Mouse (Mus musculus) gastrocnemius, adult 2 months (tissue): ENCODE measurements around the gene Mrps36. TPM values are rescaled to one million over a fixed set of nuclear protein-coding genes. Genes with fewer than 3 reads are reported as not detected.
"Not testable (repeated sequence)": the region's sequence is repeated elsewhere in the genome, so short reads cannot be mapped to it uniquely, and the experiment has no call there.

Experiments
- DNase-seq: peaks from one replicate; pipeline ENCODE4 v3.0.0; 2022
- H3K27ac ChIP-seq: fragments of 200-600 bp; 2 replicates; pipeline ENCODE4 v1.8.1; 2022; ENCODE audit warnings: mild to moderate bottlenecking
- H3K4me3 ChIP-seq: fragments of 200-600 bp; 2 replicates; pipeline ENCODE4 v1.8.1; 2022; ENCODE audit warnings: mild to moderate bottlenecking, moderate library complexity
- CTCF ChIP-seq: fragments of 200-600 bp; IDR thresholded peaks from 2 replicates; pipeline ENCODE4 v1.8.1; 2022; ENCODE audit warnings: antibody characterized with exemption, mild to moderate bottlenecking, moderate library complexity
- intact Hi-C: fragments of 180-260 bp; cut with DNase I; formaldehyde crosslinking; loops from one replicate; pipeline ENCODE4 v1.15.1; 2025
- total RNA-seq, 2 experiments: library from RNA; stranded (reverse); gene quantifications; 2 replicates each; pipeline ENCODE4 v1.2.3; 2021

Gene Mrps36
- total RNA-seq, 2 experiments from 2014 or later = 118 to 180 TPM

- intact Hi-C loops = loop anchor here (5.0 kb wide), 1 partner anchor 32 kb away; the partner anchor contains the start of gene Mrps36
- no peak for TF ChIP-seq CTCF
- Histone ChIP-seq H3K27ac (no peak overlapping the region), H3K4me3 (no peak overlapping the region; the same call in 1 of the 2 replicates)
- no peak for DNase-seq
Measured at GRCm38 (mm10) chr13:100774704-100775103, 30.2 kb upstream of the Mrps36 start.

- Histone ChIP-seq H3K4me3 (no peak overlapping the region), H3K27ac (no peak overlapping the region)
- intact Hi-C loops = no loop called here
- TF ChIP-seq CTCF = no peak
- DNase-seq = no peak
Measured at GRCm38 (mm10) chr13:100755329-100755728, 10.9 kb upstream of the Mrps36 start.

- H3K27ac ChIP-seq = no peak overlapping the region
- intact Hi-C loops = no loop called here
- no peak for TF ChIP-seq CTCF
Measured at GRCm38 (mm10) chr13:100754186-100754585, 9.7 kb upstream of the Mrps36 start.

DNA sequence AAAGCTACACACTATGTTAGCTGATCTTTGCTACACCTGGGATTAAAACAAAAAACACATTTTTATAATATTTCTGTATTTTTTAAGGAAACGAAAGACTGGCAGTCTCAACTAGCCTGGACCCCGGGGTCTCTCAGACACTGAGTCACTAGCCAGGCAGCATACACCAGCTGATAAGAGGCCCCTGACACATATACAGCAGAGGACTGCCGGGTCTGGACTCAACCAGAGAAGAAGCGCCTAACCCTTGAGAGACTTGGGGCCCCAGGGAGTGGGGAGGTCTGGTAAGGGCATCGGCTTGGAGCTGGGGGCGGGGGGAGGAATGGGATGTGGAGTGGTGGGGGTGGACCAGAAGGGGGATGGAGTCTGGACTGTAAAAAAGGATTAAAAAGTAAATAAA is 8.6 kb upstream of the Mrps36 start:
- Histone ChIP-seq H3K4me3 (no peak overlapping the region), H3K27ac (no peak overlapping the region)
- intact Hi-C loops = no loop called here
- DNase-seq = no peak
- no peak for TF ChIP-seq CTCF

More at GRCm38 (mm10) chr13:100754186-100754585, 9.7 kb upstream of the Mrps36 start:
- H3K4me3 ChIP-seq = no peak overlapping the region
- DNase-seq = no peak

DNA sequence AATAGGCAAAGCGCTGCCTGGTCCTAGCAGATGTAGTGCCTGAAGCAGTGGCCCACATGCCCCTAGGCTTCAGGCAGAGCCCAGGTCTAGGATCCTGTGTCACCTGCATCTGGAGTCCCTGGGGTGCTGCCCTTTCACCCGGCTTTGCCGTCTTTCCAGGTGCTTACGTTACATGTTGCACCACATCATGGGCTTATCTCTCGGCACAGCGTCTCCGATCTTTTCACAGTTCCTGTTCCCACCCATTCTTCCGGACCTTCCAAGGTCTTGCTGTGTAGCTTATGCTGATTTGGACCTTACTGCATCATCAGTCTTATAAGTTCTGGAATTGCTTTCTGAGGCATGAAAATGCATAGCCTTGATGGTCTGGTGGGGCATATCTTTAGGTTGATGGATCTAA is 8.1 kb upstream of the Mrps36 start:
- DNase-seq = no peak
- TF ChIP-seq CTCF = no peak
- Histone ChIP-seq H3K27ac (no peak overlapping the region), H3K4me3 (no peak overlapping the region)
- intact Hi-C loops = no loop called here

- H3K27ac ChIP-seq = no peak overlapping the region
- no peak overlapping the region for H3K4me3 ChIP-seq
- no peak for DNase-seq
- intact Hi-C loops = no loop called here
- no peak for TF ChIP-seq CTCF
Measured at GRCm38 (mm10) chr13:100751402-100751801, 6.9 kb upstream of the Mrps36 start.

DNA sequence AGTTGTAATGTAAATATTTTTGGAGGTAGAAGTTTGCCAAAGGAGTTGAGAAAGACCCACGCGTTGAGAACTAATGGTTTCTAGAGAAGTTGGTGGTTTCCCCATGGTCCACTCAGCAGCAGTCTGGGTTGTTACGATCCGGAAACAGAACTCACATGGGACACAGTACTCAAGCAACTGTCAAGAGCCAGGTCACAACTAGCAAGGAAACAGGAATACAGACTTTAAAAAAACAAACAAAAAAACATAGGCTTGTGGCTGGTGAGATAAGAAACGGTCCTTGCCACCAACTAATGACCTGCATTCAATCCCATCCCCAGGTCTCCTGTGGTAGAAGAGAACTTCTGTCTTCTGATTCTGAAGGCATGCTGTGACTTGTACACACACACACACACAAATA is 6.3 kb upstream of the Mrps36 start:
- Histone ChIP-seq H3K27ac (no peak overlapping the region), H3K4me3 (no peak overlapping the region)
- intact Hi-C loops = no loop called here
- no peak for DNase-seq
- TF ChIP-seq CTCF = no peak

GRCm38 (mm10) chr13:100748638-100749037 is 4.2 kb upstream of the Mrps36 start:
- intact Hi-C loops = no loop called here
- no peak overlapping the region for H3K27ac ChIP-seq
- no peak for TF ChIP-seq CTCF

DNA sequence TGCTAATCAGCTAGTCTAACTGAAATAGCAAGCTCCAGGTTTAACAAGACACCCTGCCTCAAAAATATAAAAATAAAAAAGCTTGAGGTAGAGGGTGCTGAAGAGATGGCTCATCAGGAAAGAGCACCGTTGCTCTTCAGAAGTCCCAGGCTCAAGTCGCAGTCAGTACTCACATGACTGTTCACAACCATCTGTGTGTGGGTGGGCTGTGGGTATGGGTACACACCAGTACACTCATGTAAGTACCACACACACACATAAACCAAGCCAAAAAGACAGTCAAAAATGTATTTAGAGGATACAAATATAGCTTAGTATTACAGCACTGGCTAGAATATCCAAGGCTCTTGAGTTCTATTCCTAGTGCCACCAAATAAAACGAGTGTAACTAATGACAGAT is 1.6 kb upstream of the Mrps36 start:
- H3K4me3 ChIP-seq = no peak overlapping the region
- TF ChIP-seq CTCF = no peak
- no peak for DNase-seq
- H3K27ac ChIP-seq = no peak overlapping the region
- intact Hi-C loops = no loop called here

More at GRCm38 (mm10) chr13:100748638-100749037, 4.2 kb upstream of the Mrps36 start:
- no peak overlapping the region for H3K4me3 ChIP-seq
- no peak for DNase-seq

GRCm38 (mm10) chr13:100743346-100744035 is 968 bp downstream of the Mrps36 start:
- Histone ChIP-seq H3K4me3 (peak overlapping the region; percentile 100), H3K27ac (peak overlapping the region; percentile 97)
- TF ChIP-seq CTCF = no peak
- intact Hi-C loops = loop anchor here (2.0 to 5.0 kb wide), 2 partner anchors 34 to 89 kb away; partner anchors contain the start of genes Cenph and Slc30a5
- no peak for DNase-seq

DNA sequence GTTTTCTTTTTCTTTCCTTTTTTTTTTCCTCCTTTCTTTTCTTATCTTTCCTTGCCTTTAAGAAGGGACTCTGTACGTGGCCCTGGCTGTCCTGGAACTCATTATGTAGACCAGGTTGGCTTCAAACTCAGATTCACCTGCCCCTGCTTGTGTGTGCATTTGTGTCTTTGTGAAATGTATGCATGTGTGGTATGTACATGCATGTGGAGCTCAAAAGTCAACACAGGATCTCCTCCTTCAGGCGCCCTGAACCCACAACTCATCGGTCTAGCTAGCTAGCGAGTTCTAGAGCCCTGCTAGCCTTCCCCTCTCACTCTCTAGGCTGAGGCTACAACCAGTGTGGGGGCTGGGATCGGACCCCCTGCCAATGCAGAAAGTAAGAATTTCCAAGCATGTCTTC is 1.6 kb downstream of the Mrps36 start:
- H3K27ac ChIP-seq = peak overlapping the region; percentile 97
- H3K4me3 ChIP-seq = peak overlapping the region; percentile 100
- intact Hi-C loops = loop anchor here (5.0 kb wide), 1 partner anchor 34 kb away; the partner anchor contains the start of gene Cenph

GRCm38 (mm10) chr13:100732756-100733155 is 11.7 kb downstream of the Mrps36 start:
- no peak for DNase-seq
- H3K27ac ChIP-seq = no peak overlapping the region
- no peak for TF ChIP-seq CTCF
- intact Hi-C loops = loop anchor here (5.0 kb wide), 1 partner anchor 70 kb away; no protein-coding TSS in a partner anchor
- no peak overlapping the region for H3K4me3 ChIP-seq

More for the DNA sequence above, 1.6 kb downstream of the Mrps36 start:
- no peak for TF ChIP-seq CTCF
- no peak for DNase-seq

DNA sequence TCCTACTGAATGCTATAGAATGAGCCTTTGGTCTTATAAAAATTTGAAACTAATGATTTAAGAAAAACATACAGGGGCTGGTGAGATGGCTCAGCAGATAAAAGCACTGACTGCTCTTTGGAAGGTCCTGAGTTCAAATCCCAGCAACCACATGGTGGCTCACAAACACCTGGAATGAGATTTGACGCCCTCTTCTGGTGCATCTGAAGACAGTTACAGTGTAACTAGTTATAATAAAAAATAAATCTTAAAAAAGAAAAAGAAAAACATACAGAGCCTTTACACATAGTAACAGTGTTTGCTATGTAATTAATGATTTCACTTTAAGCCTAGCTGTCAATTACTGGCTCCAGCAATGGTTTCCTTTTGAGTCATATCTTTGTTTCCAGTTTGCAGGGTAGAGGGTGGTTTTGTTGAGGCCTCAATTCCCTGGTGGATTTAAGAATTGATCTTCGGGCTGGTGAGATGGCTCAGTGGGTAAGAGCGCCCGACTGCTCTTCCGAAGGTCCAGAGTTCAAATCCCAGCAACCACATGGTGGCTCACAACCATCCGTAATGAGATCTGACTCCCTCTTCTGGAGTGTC is 12.9 kb downstream of the Mrps36 start:
- Histone ChIP-seq H3K27ac (peak overlapping the region; percentile 94), H3K4me3 (peak overlapping the region; percentile 90)
- DNase-seq = not testable (repeated sequence)
- intact Hi-C loops = loop anchor here (5.0 kb wide), 1 partner anchor 69 kb away; no protein-coding TSS in a partner anchor
